Mouse (Mus musculus): ENCODE measurements around the gene Erp27. TPM values are rescaled to one million over a fixed set of nuclear protein-coding genes. Genes with fewer than 3 reads are reported as not detected.

The Erp27 gene
- total and polyA plus RNA-seq, 3 experiments: 0.55 to 1.9 TPM; not detected in 1

DNA sequence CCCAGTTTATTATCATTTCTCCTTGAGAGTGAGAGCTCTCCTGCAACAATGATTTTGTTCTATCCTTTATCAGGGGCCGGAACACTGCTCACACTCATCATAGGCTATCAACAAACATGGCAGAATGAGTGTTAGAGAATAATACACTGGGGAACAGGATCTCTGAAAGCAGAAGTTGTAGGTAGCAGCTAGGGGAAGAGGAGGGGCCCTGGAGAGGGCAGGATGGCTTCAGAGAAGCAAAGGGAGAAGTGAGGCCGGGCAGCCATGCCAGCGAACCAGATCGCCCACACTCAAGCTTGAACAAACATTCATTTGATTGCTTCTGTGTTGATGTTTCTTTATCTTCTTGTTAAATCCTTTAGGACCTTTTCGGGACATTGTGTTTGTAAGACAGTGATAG, 24.3 kb upstream of the Erp27 start:
- TF ChIP-seq ZKSCAN1 (IDR thresholded peaks at IDR 0.05; ENCODE audit: borderline replicate concordance, low read depth, low read length): no peak
- TF ChIP-seq POLR2A (IDR thresholded peaks at IDR 0.05; ENCODE audit: low read depth, low read length): no peak
- TF ChIP-seq MYC (IDR thresholded peaks at IDR 0.05; ENCODE audit: low read depth, low read length): no peak
- dilution Hi-C loops (cut with MboI; ENCODE audit: extremely low pct_ligation_motif_present, extremely low pct_unique_long_range_greater_than_20kb, low sequenced_read_pairs): no loop called here
- peaks cover 4% of the 10 kb centered on the region for H3K79me2 ChIP-seq (replicated peaks; ENCODE audit: control insufficient read depth, extremely low read depth, insufficient read depth, poor library complexity, severe bottlenecking)
- H3K9me3 ChIP-seq (replicated peaks; ENCODE audit: low read length): no peaks in the 10 kb centered on the region
- H3K9ac ChIP-seq (ENCODE audit: insufficient read depth, low read depth): no peak overlapping the region
- H3K27me3 ChIP-seq (replicated peaks): no peaks in the 10 kb centered on the region
- no peaks in the 10 kb centered on the region for H3K36me3 ChIP-seq (replicated peaks in 1 of 2; ENCODE audit: control insufficient read depth in 1 of 2, insufficient read depth in 1 of 2, low read length in 1 of 2)
- no peak overlapping the region for H3K27ac ChIP-seq (ENCODE audit: insufficient read depth, low read depth)
- H3K4me2 ChIP-seq (ENCODE audit: insufficient read depth, low read depth, poor library complexity, severe bottlenecking): no peak overlapping the region
- in situ Hi-C loops (cut with MboI; ENCODE audit: low pct_ligation_motif_present, low pct_unique_long_range_greater_than_20kb, low sequenced_read_pairs): no loop called here
- H3K4me3 ChIP-seq (replicated peaks in 1 of 3; ENCODE audit: low read depth in 2 of 3, low read length in 2 of 3, poor library complexity in 1 of 3): no peak overlapping the region
- H3K4me1 ChIP-seq (ENCODE audit: control insufficient read depth in 1 of 2, insufficient read depth in 2 of 2): peaks cover 11 to 37% of the 10 kb centered on the region in 2 experiments
- DNase-seq (ENCODE audit: extremely low read depth): peak; percentile 43

DNA sequence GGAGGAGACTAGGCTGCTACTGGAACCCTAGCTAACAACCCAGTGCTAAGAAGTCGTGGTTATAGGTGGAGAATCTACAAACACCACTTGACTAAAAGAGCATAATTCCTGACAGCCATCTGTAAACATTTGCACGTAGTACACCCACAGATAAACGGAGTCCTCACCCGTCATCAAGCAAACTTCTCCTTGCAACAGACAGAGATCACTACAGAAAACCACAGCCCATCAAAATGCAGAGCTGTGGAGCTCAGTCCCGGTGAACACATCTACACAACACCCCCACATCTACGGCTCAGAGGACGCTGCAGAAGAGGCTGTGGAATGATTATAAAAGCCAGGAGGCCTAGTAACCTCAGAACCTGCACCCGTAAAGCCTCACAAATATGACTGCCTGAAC, 22.5 kb upstream of the Erp27 start:
- H3K27ac ChIP-seq (ENCODE audit: insufficient read depth, low read depth): no peak overlapping the region
- in situ Hi-C loops (cut with MboI; ENCODE audit: low pct_ligation_motif_present, low pct_unique_long_range_greater_than_20kb, low sequenced_read_pairs) (no loop called here), dilution Hi-C loops (cut with MboI; ENCODE audit: extremely low pct_ligation_motif_present, extremely low pct_unique_long_range_greater_than_20kb, low sequenced_read_pairs) (no loop called here)
- H3K9me3 ChIP-seq (replicated peaks; ENCODE audit: low read length): no peaks in the 10 kb centered on the region
- no peak overlapping the region for H3K4me2 ChIP-seq (ENCODE audit: insufficient read depth, low read depth, poor library complexity, severe bottlenecking)
- H3K36me3 ChIP-seq (replicated peaks in 1 of 2; ENCODE audit: control insufficient read depth in 1 of 2, insufficient read depth in 1 of 2, low read length in 1 of 2): peaks cover 0 to 2% of the 10 kb centered on the region in 2 experiments
- H3K27me3 ChIP-seq (replicated peaks): no peaks in the 10 kb centered on the region
- no peak overlapping the region for H3K4me3 ChIP-seq (replicated peaks in 1 of 3; ENCODE audit: low read depth in 2 of 3, low read length in 2 of 3, poor library complexity in 1 of 3)
- H3K79me2 ChIP-seq (replicated peaks; ENCODE audit: control insufficient read depth, extremely low read depth, insufficient read depth, poor library complexity, severe bottlenecking): peaks cover 21% of the 10 kb centered on the region
- H3K9ac ChIP-seq (ENCODE audit: insufficient read depth, low read depth): no peak overlapping the region
- peaks cover 11 to 37% of the 10 kb centered on the region in 2 experiments for H3K4me1 ChIP-seq (ENCODE audit: control insufficient read depth in 1 of 2, insufficient read depth in 2 of 2)
- DNase-seq (ENCODE audit: extremely low read depth): no peak
- no peak for TF ChIP-seq ZC3H11A (IDR thresholded peaks at IDR 0.05; ENCODE audit: low read depth, low read length)
- TF ChIP-seq EP300 (IDR thresholded peaks at IDR 0.05; ENCODE audit: low read length): no peak
- no peak for TF ChIP-seq PAX5 (IDR thresholded peaks at IDR 0.05; ENCODE audit: low read length)
- no peak for TF ChIP-seq MXI1 (IDR thresholded peaks at IDR 0.05; ENCODE audit: low read depth, low read length)
- TF ChIP-seq TCF12 (IDR thresholded peaks at IDR 0.05; ENCODE audit: low read depth, low read length): no peak
- no peak for TF ChIP-seq ETS1 (conservative IDR thresholded peaks at IDR 0.05; ENCODE audit: low read depth, low read length)
- TF ChIP-seq JUND (conservative IDR thresholded peaks at IDR 0.05; ENCODE audit: low read depth, low read length): no peak
- TF ChIP-seq NELFE (IDR thresholded peaks at IDR 0.05; ENCODE audit: low read depth, low read length): no peak
- TF ChIP-seq MAFK (IDR thresholded peaks at IDR 0.05; ENCODE audit: insufficient replicate concordance, low read length): no peak
- no peak for TF ChIP-seq RCOR1 (conservative IDR thresholded peaks at IDR 0.05; ENCODE audit: low read depth, low read length)
- TF ChIP-seq UBTF (IDR thresholded peaks at IDR 0.05; ENCODE audit: low read depth, low read length): no peak
- TF ChIP-seq POLR2A (IDR thresholded peaks at IDR 0.05; ENCODE audit: low read depth, low read length): no peak
- no peak for TF ChIP-seq POLR2AphosphoS2 (IDR thresholded peaks at IDR 0.05; ENCODE audit: low read depth, low read length)
- TF ChIP-seq NRF1 (IDR thresholded peaks at IDR 0.05; ENCODE audit: low read depth, low read length): no peak
- TF ChIP-seq SIN3A (IDR thresholded peaks at IDR 0.05; ENCODE audit: low read length): no peak
- no peak for TF ChIP-seq IRF4 (IDR thresholded peaks at IDR 0.05; ENCODE audit: low read depth, low read length)

All from CH12.LX (cell line).